Comparison of ENCODE assay signal across 17 mouse cellular contexts in genomic region chr11:5215401-5216187, GRCm38 (mm10). TPM values are rescaled to one million over a fixed set of nuclear protein-coding genes. Genes with fewer than 3 reads are reported as not detected.
A peak's percentile ranks its signal among the peaks of the same experiment; 100 is the strongest.
DNase-seq lines count a peak whose midpoint lies in the region; ATAC-seq and TF ChIP-seq lines count a peak whose summit lies in the region.
"Had no signal": no experiment of that assay in that cellular context is flagged by ENCODE, and none has a peak within 500 bp of the region (broad histone marks: within the 10 kb centered on the region; RNA-seq: fewer than 3 reads in every experiment).

No protein-coding gene starts in this region.

- no peak overlapping the region for H3K9ac ChIP-seq in liver, adult 2 months (ENCODE audit: low read depth, low read length)
- no peak overlapping the region for H3K9ac ChIP-seq in liver, embryonic 11.5 days (ENCODE audit: low read depth, low read length)
- H3K9ac ChIP-seq: forebrain, embryonic 13.5 days; hindbrain, embryonic 13.5 days; liver, embryonic 15.5 days; neural tube, embryonic 12.5 days had no signal

- 70% methylated on average over 14 of the region's 14 CpGs for WGBS in liver, adult 2 months
- WGBS in liver, embryonic 11.5 days = 81% methylated on average over 14 of the region's 14 CpGs
- 79% methylated on average over 14 of the region's 14 CpGs for WGBS in heart, embryonic 10.5 days

- H3K27ac ChIP-seq in liver, adult 2 months (replicated peaks; ENCODE audit: insufficient read depth, low read depth, low read length) = no peak overlapping the region
- no peak overlapping the region for H3K27ac ChIP-seq in liver, embryonic 11.5 days (ENCODE audit: low read depth, low read length)
- H3K27ac ChIP-seq in heart, embryonic 10.5 days = no peak overlapping the region
- H3K27ac ChIP-seq: forebrain, embryonic 13.5 days; hindbrain, embryonic 13.5 days; left cerebral cortex, adult 2 months; liver, embryonic 15.5 days; neural tube, embryonic 12.5 days had no signal

- H3K4me3 ChIP-seq in liver, adult 2 months (ENCODE audit: insufficient read depth, low read depth, low read length) = no peak overlapping the region
- no peak overlapping the region for H3K4me3 ChIP-seq in liver, embryonic 11.5 days (ENCODE audit: low read depth, low read length)
- no peak overlapping the region for H3K4me3 ChIP-seq in heart, embryonic 10.5 days
- H3K4me3 ChIP-seq: forebrain, embryonic 13.5 days; hindbrain, embryonic 13.5 days; left cerebral cortex, adult 2 months; liver, embryonic 15.5 days; neural tube, embryonic 12.5 days had no signal

- no peak for TF ChIP-seq CTCF in liver, adult 2 months (IDR thresholded peaks at IDR 0.05; ENCODE audit: low read depth, low read length)

- H3K4me1 ChIP-seq in liver, adult 2 months (ENCODE audit: control insufficient read depth, insufficient read depth, low read length) = no peaks in the 10 kb centered on the region
- H3K4me1 ChIP-seq in liver, embryonic 11.5 days (replicated peaks; ENCODE audit: control insufficient read depth, insufficient read depth, low read length) = no peaks in the 10 kb centered on the region
- H3K4me1 ChIP-seq in heart, embryonic 10.5 days = peaks cover 7% of the 10 kb centered on the region; the same call in 1 of the 2 replicates
- H3K4me1 ChIP-seq: liver, embryonic 15.5 days had no signal

- no peak for TF ChIP-seq POLR2A in liver, adult 2 months (IDR thresholded peaks at IDR 0.05; ENCODE audit: extremely low read depth, insufficient read depth, low read length)

- H3K79me2 ChIP-seq in liver, adult 2 months (ENCODE audit: control insufficient read depth, insufficient read depth, low read length) = no peaks in the 10 kb centered on the region; the same call in 1 of the 2 replicates

- no peaks in the 10 kb centered on the region for H3K27me3 ChIP-seq in liver, adult 2 months (ENCODE audit: control insufficient read depth, insufficient read depth, low read length)
- no peaks in the 10 kb centered on the region for H3K27me3 ChIP-seq in liver, embryonic 11.5 days (replicated peaks; ENCODE audit: control insufficient read depth, insufficient read depth, low read length)
- H3K27me3 ChIP-seq in heart, embryonic 10.5 days (ENCODE audit: insufficient read depth, poor library complexity, severe bottlenecking) = no peaks in the 10 kb centered on the region
- H3K27me3 ChIP-seq: forebrain, embryonic 13.5 days; hindbrain, embryonic 13.5 days; liver, embryonic 15.5 days; neural tube, embryonic 12.5 days had no signal

- no peak for ATAC-seq in liver, embryonic 11.5 days (replicated peaks; ENCODE audit: low FRiP score)
- peak; percentile 69 for ATAC-seq in CD4-positive, CD25-positive, alpha-beta regulatory T cell, adult 4 months
- peak; percentile 28 to 40; a peak in 3 of 4 replicates for ATAC-seq in hematopoietic stem cell, adult 5-6 weeks (replicated peaks in 1 of 2; ENCODE audit: insufficient read depth in 1 of 2, low FRiP score in 2 of 2, low TSS enrichment in 1 of 2, low read depth in 1 of 2, poor library complexity in 2 of 2, severe bottlenecking in 2 of 2)
- ATAC-seq: forebrain, embryonic 13.5 days had no signal

- H3K36me3 ChIP-seq in liver, adult 2 months (ENCODE audit: control insufficient read depth, insufficient read depth, low read length) = peaks cover 10% of the 10 kb centered on the region; the same call in 1 of the 2 replicates
- H3K36me3 ChIP-seq in liver, embryonic 11.5 days (ENCODE audit: control insufficient read depth, insufficient read depth, low read length) = no peaks in the 10 kb centered on the region
- H3K36me3 ChIP-seq in heart, embryonic 10.5 days = peaks cover 7% of the 10 kb centered on the region; the same call in 1 of the 2 replicates
- H3K36me3 ChIP-seq: hindbrain, embryonic 13.5 days; liver, embryonic 15.5 days had no signal

- no peak overlapping the region for H3K4me2 ChIP-seq in liver, embryonic 11.5 days
- H3K4me2 ChIP-seq: forebrain, embryonic 13.5 days; hindbrain, embryonic 13.5 days; liver, embryonic 15.5 days; neural tube, embryonic 12.5 days had no signal

- DNase-seq in liver, adult 2 months (ENCODE audit: extremely low read depth, low read depth, low spot score) = peak; percentile 72
- no peak for DNase-seq in liver, embryonic 11.5 days (ENCODE audit: low spot score)
- peak; percentile 81 for DNase-seq in thymus, postnatal 0 days (ENCODE audit: low spot score)
- no peak for DNase-seq in urinary bladder, postnatal 4 days (ENCODE audit: low spot score in 2 of 2)
- DNase-seq in heart, embryonic 10.5 days (ENCODE audit: low spot score) = no peak
- DNase-seq in adrenal gland, postnatal 25 days = no peak
- DNase-seq: cerebellum, postnatal 25 days; kidney, adult 11 months; kidney, postnatal 14 days; right cerebral cortex, postnatal 4 days had no signal

- no peaks in the 10 kb centered on the region for H3K9me3 ChIP-seq in liver, embryonic 11.5 days (ENCODE audit: control insufficient read depth, low read length)
- H3K9me3 ChIP-seq in heart, embryonic 10.5 days = no peaks in the 10 kb centered on the region
- H3K9me3 ChIP-seq: forebrain, embryonic 13.5 days; hindbrain, embryonic 13.5 days; liver, embryonic 15.5 days; neural tube, embryonic 12.5 days had no signal

RNA-seq across cellular contexts. Expression of gene Kremen1, which starts 45.8 kb away (rescaled TPM):
- 3.6 and 4.2 TPM in 2 replicates for total RNA-seq in liver, adult 2 months (2014; rRNA removed)
- 6.7 and 6.8 TPM in 2 replicates for polyA plus RNA-seq in liver, adult 2 months (2012; rRNA removed)
- 4.6 and 5.2 TPM in 2 replicates for polyA plus RNA-seq in liver, embryonic 11.5 days (2014; fragmentation: Nextera tagmentation; extraction: Ambion mirVana)
- 1 to 10 TPM; 3.4 to 4.3 TPM for polyA plus RNA-seq in CD4-positive, CD25-positive, alpha-beta regulatory T cell, adult 4 months (2017; shearing (Covaris generic))
- 6.3 and 8.3 TPM in 2 replicates for total RNA-seq in hematopoietic stem cell, adult 5-6 weeks (2017)
- 42.9 and 54.9 TPM in 2 replicates for polyA plus RNA-seq in thymus, postnatal 0 days (2015; fragmentation: Nextera tagmentation; extraction: Ambion mirVana)
- polyA plus RNA-seq in heart, embryonic 10.5 days (2016; fragmentation: Nextera tagmentation; extraction: Ambion mirVana) = 18.3 and 34.4 TPM in 2 replicates
- 17.6 and 23.1 TPM in 2 replicates for total RNA-seq in adrenal gland, postnatal 25 days (2021)

Comparison
In these comparisons a context has a peak if more than half of its experiments do, and no peak if none do; other contexts are left out.
1. DNase-seq: peak in liver, adult 2 months (single experiment) and thymus, postnatal 0 days (single experiment); none in liver, embryonic 11.5 days (single experiment), urinary bladder, postnatal 4 days (0 of 2), heart, embryonic 10.5 days (single experiment) and adrenal gland, postnatal 25 days (single experiment).